Mouse (Mus musculus): Measurements from ENCODE around the gene Ccni. TPM values are rescaled to one million over a fixed set of nuclear protein-coding genes. Genes with fewer than 3 reads are reported as not detected.

Ccni gene
- polyA plus RNA-seq, 1 experiment from 2014 or later, result 166 TPM

- H3K9me3 ChIP-seq, result no peaks in the 10 kb centered on the region
- no peaks in the 10 kb centered on the region for H3K4me1 ChIP-seq
- no peak overlapping the region for H3K27ac ChIP-seq (replicated peaks)
- H3K27me3 ChIP-seq, result no peaks in the 10 kb centered on the region
- no peak for ATAC-seq (ENCODE audit: low FRiP score, low read depth)
- H3K4me3 ChIP-seq, result no peak overlapping the region
- H3K36me3 ChIP-seq, result no peaks in the 10 kb centered on the region
- no peak overlapping the region for H3K4me2 ChIP-seq (replicated peaks)
- WGBS, result 76% methylated on average over 3 of the region's 3 CpGs
- no peak overlapping the region for H3K9ac ChIP-seq (replicated peaks)
Observed at GRCm38 (mm10) chr5:93231721-93232120, 25.4 kb upstream of the Ccni start.

- no peak overlapping the region for H3K4me3 ChIP-seq
- ATAC-seq (ENCODE audit: low FRiP score, low read depth), result no peak
- H3K36me3 ChIP-seq, result no peaks in the 10 kb centered on the region
- H3K4me2 ChIP-seq (replicated peaks), result no peak overlapping the region
- 89% methylated on average over 2 of the region's 2 CpGs for WGBS
- H3K9me3 ChIP-seq, result no peaks in the 10 kb centered on the region
- H3K4me1 ChIP-seq, result no peaks in the 10 kb centered on the region
- no peaks in the 10 kb centered on the region for H3K27me3 ChIP-seq
- H3K9ac ChIP-seq (replicated peaks), result no peak overlapping the region
- no peak overlapping the region for H3K27ac ChIP-seq (replicated peaks)
Observed at GRCm38 (mm10) chr5:93229527-93229926, 23.2 kb upstream of the Ccni start.

DNA sequence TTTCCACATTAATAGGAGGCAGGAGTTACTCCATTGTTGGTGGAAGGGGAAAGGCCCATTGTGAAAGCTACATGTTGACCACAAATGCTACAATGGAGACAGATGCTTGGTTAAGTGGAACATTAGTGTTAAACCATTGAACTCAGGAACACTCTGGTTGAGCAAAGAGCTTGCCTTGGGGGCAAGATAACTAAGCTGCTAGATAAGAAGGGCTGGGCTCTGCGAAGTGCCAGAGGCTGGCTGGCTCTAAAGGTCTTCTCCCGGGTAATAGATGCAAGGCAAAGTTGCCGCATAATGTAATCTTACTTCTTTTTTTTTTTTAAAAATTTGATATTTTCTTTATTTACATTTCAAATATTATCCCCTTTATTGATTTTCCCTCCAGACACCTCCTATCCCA lies 20.9 kb upstream of the Ccni start:
- Histone ChIP-seq H3K27me3 (no peaks in the 10 kb centered on the region), H3K9ac (replicated peaks) (no peak overlapping the region), H3K36me3 (no peaks in the 10 kb centered on the region), H3K9me3 (no peaks in the 10 kb centered on the region), H3K27ac (replicated peaks) (no peak overlapping the region), H3K4me3 (no peak overlapping the region), H3K4me1 (no peaks in the 10 kb centered on the region), H3K4me2 (replicated peaks) (no peak overlapping the region)
- no peak for ATAC-seq (ENCODE audit: low FRiP score, low read depth)
- WGBS, result 85% methylated on average over 3 of the region's 3 CpGs

- Histone ChIP-seq H3K4me3 (no peak overlapping the region), H3K9me3 (no peaks in the 10 kb centered on the region), H3K36me3 (no peaks in the 10 kb centered on the region), H3K4me2 (replicated peaks) (no peak overlapping the region), H3K9ac (replicated peaks) (no peak overlapping the region), H3K27me3 (no peaks in the 10 kb centered on the region), H3K4me1 (no peaks in the 10 kb centered on the region), H3K27ac (replicated peaks) (no peak overlapping the region)
- ATAC-seq (ENCODE audit: low FRiP score, low read depth), result no peak
- 88% methylated on average over 2 of the region's 2 CpGs for WGBS
Observed at GRCm38 (mm10) chr5:93224549-93224948, 18.3 kb upstream of the Ccni start.

GRCm38 (mm10) chr5:93221661-93222060 lies 15.4 kb upstream of the Ccni start:
- Histone ChIP-seq H3K4me3 (no peak overlapping the region), H3K4me1 (no peaks in the 10 kb centered on the region), H3K27ac (replicated peaks) (no peak overlapping the region), H3K9ac (replicated peaks) (no peak overlapping the region), H3K36me3 (no peaks in the 10 kb centered on the region), H3K27me3 (no peaks in the 10 kb centered on the region), H3K9me3 (no peaks in the 10 kb centered on the region), H3K4me2 (replicated peaks) (no peak overlapping the region)
- WGBS, result 79% methylated on average over 3 of the region's 3 CpGs
- no peak for ATAC-seq (ENCODE audit: low FRiP score, low read depth)

DNA sequence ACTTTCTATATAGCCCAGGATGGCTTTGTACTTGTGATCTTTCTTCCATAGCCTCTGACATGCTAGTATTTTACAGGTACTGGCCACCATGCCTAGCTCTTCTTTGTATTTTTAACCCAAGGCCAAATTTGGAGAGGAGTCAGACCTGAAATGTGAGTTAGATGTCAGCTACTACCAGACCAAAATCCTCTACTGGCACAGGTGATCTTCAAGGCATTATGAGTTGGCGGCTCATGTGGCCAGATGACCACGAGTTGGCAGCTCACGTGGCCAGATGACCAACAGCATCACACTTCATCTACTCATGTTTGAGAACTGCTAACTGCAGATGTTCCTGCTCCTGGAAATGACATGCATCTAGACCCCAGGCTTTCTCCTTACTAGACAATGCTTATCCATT lies 12.1 kb upstream of the Ccni start:
- no peaks in the 10 kb centered on the region for H3K9me3 ChIP-seq

GRCm38 (mm10) chr5:93207555-93207954 lies 1.3 kb upstream of the Ccni start:
- WGBS, result 76% methylated on average over 1 of the region's 1 CpGs
- ATAC-seq (ENCODE audit: low FRiP score, low read depth), result no peak
- no peak overlapping the region for H3K27ac ChIP-seq (replicated peaks)

More for the DNA sequence above, 12.1 kb upstream of the Ccni start:
- H3K36me3 ChIP-seq, result no peaks in the 10 kb centered on the region
- no peaks in the 10 kb centered on the region for H3K4me1 ChIP-seq
- no peak for ATAC-seq (ENCODE audit: low FRiP score, low read depth)
- no peak overlapping the region for H3K27ac ChIP-seq (replicated peaks)
- H3K9ac ChIP-seq (replicated peaks), result no peak overlapping the region
- H3K27me3 ChIP-seq, result no peaks in the 10 kb centered on the region
- no peak overlapping the region for H3K4me3 ChIP-seq
- H3K4me2 ChIP-seq (replicated peaks), result no peak overlapping the region
- 89% methylated on average over 3 of the region's 3 CpGs for WGBS

GRCm38 (mm10) chr5:93207006-93207348 lies 682 bp upstream of the Ccni start:
- WGBS, result 7% methylated on average over 6 of the region's 6 CpGs
- H3K27me3 ChIP-seq, result no peaks in the 10 kb centered on the region
- peak overlapping the region; percentile 97 for H3K9ac ChIP-seq (replicated peaks)
- 0 out of 2 replicates have a peak, but pooled peaks cover 2% of the 10 kb centered on the region for H3K36me3 ChIP-seq
- H3K9me3 ChIP-seq, result no peaks in the 10 kb centered on the region
- peak overlapping the region; percentile 93 for H3K4me3 ChIP-seq
- ATAC-seq (ENCODE audit: low FRiP score, low read depth), result peak; percentile 27; the same call in 1 of the 2 replicates
- peak overlapping the region; percentile 93 for H3K27ac ChIP-seq (replicated peaks)
- H3K4me2 ChIP-seq (replicated peaks), result peak overlapping the region; percentile 49
- peaks cover 18% of the 10 kb centered on the region; the same call in 1 of the 2 replicates for H3K4me1 ChIP-seq

More at GRCm38 (mm10) chr5:93207555-93207954, 1.3 kb upstream of the Ccni start:
- Histone ChIP-seq H3K4me3 (no peak overlapping the region), H3K36me3 (no peaks in the 10 kb centered on the region), H3K4me1 (peaks cover 18% of the 10 kb centered on the region; the same call in 1 of the 2 replicates), H3K9ac (replicated peaks) (no peak overlapping the region), H3K27me3 (no peaks in the 10 kb centered on the region), H3K9me3 (no peaks in the 10 kb centered on the region), H3K4me2 (replicated peaks) (no peak overlapping the region)

GRCm38 (mm10) chr5:93205371-93206108 lies 755 bp downstream of the Ccni start:
- peak overlapping the region; percentile 69 for H3K4me2 ChIP-seq (replicated peaks)
- peak overlapping the region; percentile 93 for H3K27ac ChIP-seq (replicated peaks)
- H3K9ac ChIP-seq (replicated peaks), result peak overlapping the region; percentile 97
- H3K4me1 ChIP-seq, result peaks cover 18% of the 10 kb centered on the region; the same call in 1 of the 2 replicates
- no peaks in the 10 kb centered on the region for H3K9me3 ChIP-seq
- peaks cover 15% of the 10 kb centered on the region for H3K36me3 ChIP-seq
- under 1% methylated on average over 50 of the region's 63 CpGs for WGBS
- peak; percentile 67 for ATAC-seq (ENCODE audit: low FRiP score, low read depth)
- H3K27me3 ChIP-seq, result no peaks in the 10 kb centered on the region
- peak overlapping the region; percentile 93 for H3K4me3 ChIP-seq

- Histone ChIP-seq H3K4me2 (replicated peaks) (no peak overlapping the region), H3K4me1 (peaks cover 13% of the 10 kb centered on the region; the same call in 1 of the 2 replicates), H3K27me3 (no peaks in the 10 kb centered on the region), H3K36me3 (peaks cover 45% of the 10 kb centered on the region), H3K9me3 (no peaks in the 10 kb centered on the region), H3K9ac (replicated peaks) (no peak overlapping the region), H3K27ac (replicated peaks) (no peak overlapping the region), H3K4me3 (no peak overlapping the region)
- ATAC-seq (ENCODE audit: low FRiP score, low read depth), result no peak
- WGBS, result 92% methylated on average over 1 of the region's 1 CpGs
Observed at GRCm38 (mm10) chr5:93201181-93201580, 5.1 kb downstream of the Ccni start.

- ATAC-seq (ENCODE audit: low FRiP score, low read depth), result no peak
- 92% methylated on average over 3 of the region's 3 CpGs for WGBS
- Histone ChIP-seq H3K4me3 (no peak overlapping the region), H3K27me3 (no peaks in the 10 kb centered on the region), H3K4me1 (0 out of 2 replicates have a peak, but pooled peaks cover 2% of the 10 kb centered on the region), H3K4me2 (replicated peaks) (no peak overlapping the region), H3K9ac (replicated peaks) (no peak overlapping the region), H3K9me3 (no peaks in the 10 kb centered on the region), H3K36me3 (peaks cover 45% of the 10 kb centered on the region), H3K27ac (replicated peaks) (no peak overlapping the region)
Observed at GRCm38 (mm10) chr5:93198232-93198631, 8.1 kb downstream of the Ccni start.

DNA sequence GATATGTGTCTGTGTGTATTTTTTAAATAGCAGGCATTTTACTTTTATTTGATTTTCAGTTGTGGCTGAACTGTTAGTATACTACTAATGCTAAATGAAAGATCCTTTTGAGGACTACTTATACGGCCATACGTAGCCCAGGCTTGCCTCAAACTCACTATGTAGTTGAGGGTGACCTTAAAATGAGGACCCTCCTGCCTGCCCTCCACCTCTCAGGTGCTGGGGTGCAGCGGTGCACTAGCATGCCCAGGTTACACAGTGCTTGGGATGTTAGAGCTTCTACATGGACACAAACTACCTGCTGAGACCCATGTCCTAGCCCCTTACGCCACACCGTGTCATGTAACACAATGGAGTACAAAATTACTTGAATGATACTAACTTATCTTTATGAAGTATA lies 15.9 kb downstream of the Ccni start:
- WGBS, result 94% methylated on average over 5 of the region's 5 CpGs
- peaks cover 35% of the 10 kb centered on the region for H3K36me3 ChIP-seq

More for the DNA sequence above, 15.9 kb downstream of the Ccni start:
- H3K9ac ChIP-seq (replicated peaks), result no peak overlapping the region
- no peak overlapping the region for H3K4me3 ChIP-seq
- H3K27me3 ChIP-seq, result no peaks in the 10 kb centered on the region
- no peaks in the 10 kb centered on the region for H3K9me3 ChIP-seq
- H3K4me2 ChIP-seq (replicated peaks), result no peak overlapping the region
- H3K27ac ChIP-seq (replicated peaks), result no peak overlapping the region
- no peak for ATAC-seq (ENCODE audit: low FRiP score, low read depth)
- H3K4me1 ChIP-seq, result no peaks in the 10 kb centered on the region

All from midbrain, embryonic 12.5 days (tissue).